Mouse (Mus musculus) left cerebral cortex, adult 2 months (tissue): ENCODE results near the gene Tmem176a. TPM values are rescaled to one million over a fixed set of nuclear protein-coding genes. Genes with fewer than 3 reads are reported as not detected.

Experiments used
- DNase-seq, 2 experiments: peaks; one replicate each; pipeline ENCODE4 v3.0.0; 2021 to 2022; ENCODE audit warnings: low spot score in 2 of 2, mixed read lengths in 1 of 2; ENCODE audit errors: extremely low spot score in 1 of 2
- H3K27ac ChIP-seq: fragments of 200-600 bp; 2 replicates; pipeline ENCODE4 v1.8.1; 2022
- H3K4me3 ChIP-seq: fragments of 200-600 bp; 2 replicates; pipeline ENCODE4 v1.8.1; 2022
- CTCF ChIP-seq: fragments of 200-600 bp; IDR thresholded peaks from 2 replicates; pipeline ENCODE4 v1.8.1; 2022; ENCODE audit warnings: antibody characterized with exemption, mild to moderate bottlenecking, moderate library complexity
- intact Hi-C: fragments of 180-260 bp; cut with DNase I; formaldehyde crosslinking; loops from one replicate; pipeline ENCODE4 v1.15.1; 2025
- total RNA-seq, 2 experiments: library from RNA; stranded (reverse); gene quantifications; 2 replicates each; pipeline ENCODE4 v1.2.3; 2021

Gene Tmem176a
- total RNA-seq, 2 experiments from 2014 or later, result 27.9 to 34.0 TPM

DNA sequence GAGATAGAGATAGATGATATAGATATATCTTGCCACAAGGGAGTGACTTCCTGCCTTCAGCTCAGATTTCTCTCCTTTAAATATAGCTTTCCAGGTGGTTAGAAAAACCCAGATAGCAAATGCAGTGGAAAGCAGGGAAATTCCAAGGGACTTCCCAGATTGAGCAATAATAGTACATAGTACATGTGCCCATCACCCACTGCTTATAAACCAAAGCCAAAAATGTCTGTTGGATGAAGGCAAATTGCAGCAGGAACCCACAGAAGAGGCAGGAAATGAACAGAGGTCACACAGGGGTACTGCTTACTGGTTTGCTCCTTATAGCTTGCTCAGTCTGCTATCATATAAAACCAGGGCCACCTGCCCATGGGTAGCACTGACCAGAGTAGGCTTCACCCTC lies 11.1 kb upstream of the Tmem176a start:
- H3K27ac ChIP-seq, result no peak overlapping the region
- no peak overlapping the region for H3K4me3 ChIP-seq
- intact Hi-C loops, result no loop called here
- TF ChIP-seq CTCF, result no peak
- DNase-seq, result no peak

DNA sequence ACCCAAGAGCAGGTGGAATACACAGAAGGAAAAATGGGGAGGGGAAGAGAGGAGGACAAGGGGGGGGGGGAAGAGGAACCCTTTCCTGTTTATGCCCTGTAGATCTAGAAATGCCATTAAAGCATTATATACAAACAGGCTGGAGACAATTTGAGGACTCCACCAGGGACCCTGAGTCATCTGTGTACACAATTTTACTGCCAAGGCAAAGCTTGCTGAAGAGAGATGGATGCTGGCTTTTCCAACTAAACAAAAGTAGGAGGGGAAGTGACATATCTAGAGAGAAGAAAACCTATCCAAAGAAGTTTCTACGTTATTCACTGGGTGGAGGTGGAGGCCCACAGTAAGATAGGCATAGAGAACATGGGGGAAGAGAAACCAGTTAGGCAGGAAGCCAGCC lies 10.5 kb upstream of the Tmem176a start:
- Histone ChIP-seq H3K27ac (no peak overlapping the region), H3K4me3 (no peak overlapping the region)
- TF ChIP-seq CTCF, result no peak
- intact Hi-C loops, result no loop called here
- no peak for DNase-seq

DNA sequence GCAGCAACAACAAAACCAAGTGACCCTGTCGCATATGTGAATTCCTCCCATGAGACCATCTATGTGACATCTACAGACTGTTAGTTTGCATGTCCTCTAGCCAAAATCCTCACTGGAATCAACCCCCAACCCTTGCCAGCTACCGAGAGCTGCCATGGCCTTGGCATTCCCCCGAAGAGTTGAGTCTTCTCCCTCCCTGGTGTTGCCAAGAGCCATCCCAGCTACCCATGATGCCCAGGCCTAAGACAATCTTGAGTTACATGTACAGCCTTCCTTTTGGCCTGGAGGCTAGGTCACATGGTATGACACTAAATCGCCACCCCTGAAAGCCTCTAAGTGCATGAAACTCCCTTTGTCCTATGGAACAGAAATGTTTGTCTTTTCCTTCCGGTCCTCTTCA lies 9.6 kb upstream of the Tmem176a start:
- TF ChIP-seq CTCF, result no peak
- Histone ChIP-seq H3K4me3 (no peak overlapping the region), H3K27ac (no peak overlapping the region)
- no peak for DNase-seq
- intact Hi-C loops, result no loop called here

DNA sequence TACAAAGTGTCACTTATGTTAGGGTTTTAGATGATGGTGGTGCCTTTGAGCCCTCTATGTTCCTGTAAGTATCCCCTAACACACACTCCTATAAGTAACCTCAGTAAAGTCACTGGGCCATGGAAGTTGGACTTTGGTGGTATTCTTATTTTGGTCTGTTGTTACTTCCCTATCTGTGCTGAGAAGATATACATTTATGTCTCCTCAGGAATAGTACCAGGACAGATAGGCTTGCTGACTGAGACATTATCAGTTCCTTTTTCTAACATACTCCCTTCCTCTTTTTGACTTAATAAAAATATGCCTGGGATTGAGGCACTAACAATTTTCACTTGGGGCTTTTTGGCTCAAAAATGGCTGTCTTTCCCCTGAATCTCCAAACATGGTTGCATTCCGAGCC lies 8.3 kb upstream of the Tmem176a start:
- TF ChIP-seq CTCF, result no peak
- no peak for DNase-seq
- intact Hi-C loops, result no loop called here
- H3K4me3 ChIP-seq, result no peak overlapping the region
- no peak overlapping the region for H3K27ac ChIP-seq

DNA sequence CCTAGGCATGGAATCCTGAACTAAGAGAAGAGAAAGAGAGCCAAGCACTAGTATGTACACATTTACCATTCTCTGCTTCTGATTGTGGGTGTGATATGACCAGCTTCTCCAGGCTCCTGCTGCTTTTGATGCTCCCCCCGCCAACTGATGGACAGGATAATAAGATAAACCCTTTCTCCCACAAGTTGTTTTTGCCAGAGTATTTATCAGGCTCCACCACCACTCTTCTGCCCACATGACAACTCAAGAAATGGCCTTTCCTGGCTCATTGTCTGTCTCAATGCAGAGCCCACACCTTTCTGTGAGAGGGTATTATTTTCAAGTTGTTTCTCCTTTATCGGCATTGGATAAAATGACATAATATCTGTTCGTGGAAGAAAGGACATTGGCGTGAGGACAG lies 7.2 kb upstream of the Tmem176a start:
- Histone ChIP-seq H3K4me3 (no peak overlapping the region), H3K27ac (no peak overlapping the region)
- no peak for TF ChIP-seq CTCF
- DNase-seq, result no peak
- intact Hi-C loops, result no loop called here

DNA sequence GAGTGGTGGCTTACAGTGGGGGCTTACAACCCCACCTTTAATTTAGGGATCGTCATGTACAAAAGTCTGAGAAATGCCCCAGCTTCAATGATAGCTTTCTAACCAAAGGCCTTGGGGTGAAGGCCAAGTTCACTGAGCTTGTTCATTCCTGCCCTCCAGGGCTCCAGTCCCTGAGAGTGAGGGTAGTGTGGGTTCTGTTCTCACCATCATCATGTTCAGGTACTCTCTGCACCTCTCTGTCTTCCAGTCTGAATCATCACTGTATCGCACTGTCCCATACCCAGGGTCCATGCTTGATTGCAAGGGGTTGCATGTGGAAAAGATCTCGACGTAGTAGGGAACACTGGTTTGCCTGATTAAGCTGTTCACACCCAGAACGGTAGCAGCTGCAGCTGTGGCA lies 5.5 kb upstream of the Tmem176a start:
- intact Hi-C loops, result no loop called here
- H3K4me3 ChIP-seq, result no peak overlapping the region
- no peak for TF ChIP-seq CTCF
- no peak for DNase-seq
- no peak overlapping the region for H3K27ac ChIP-seq

DNA sequence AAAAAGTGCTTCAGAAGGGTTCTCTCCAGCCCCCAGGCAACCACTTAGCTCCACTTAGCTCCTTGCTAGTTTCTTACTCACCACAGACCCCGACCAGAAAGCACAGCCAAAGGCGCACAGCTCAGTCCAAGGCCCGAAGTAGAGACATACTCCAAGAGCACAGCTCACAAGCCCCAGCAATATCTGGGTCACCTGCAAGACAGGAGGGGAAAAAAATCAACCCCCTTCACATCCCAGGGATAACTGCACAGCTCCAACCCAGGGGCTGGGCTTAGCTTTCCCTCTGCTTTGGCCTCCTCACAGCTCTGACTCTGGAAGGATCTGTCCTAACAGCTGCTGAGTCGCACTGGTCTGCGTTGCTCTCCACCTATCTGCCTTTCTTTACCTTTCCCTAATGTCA lies 4.6 kb upstream of the Tmem176a start:
- intact Hi-C loops, result no loop called here
- no peak overlapping the region for H3K27ac ChIP-seq
- no peak for TF ChIP-seq CTCF
- DNase-seq, result no peak
- no peak overlapping the region for H3K4me3 ChIP-seq

DNA sequence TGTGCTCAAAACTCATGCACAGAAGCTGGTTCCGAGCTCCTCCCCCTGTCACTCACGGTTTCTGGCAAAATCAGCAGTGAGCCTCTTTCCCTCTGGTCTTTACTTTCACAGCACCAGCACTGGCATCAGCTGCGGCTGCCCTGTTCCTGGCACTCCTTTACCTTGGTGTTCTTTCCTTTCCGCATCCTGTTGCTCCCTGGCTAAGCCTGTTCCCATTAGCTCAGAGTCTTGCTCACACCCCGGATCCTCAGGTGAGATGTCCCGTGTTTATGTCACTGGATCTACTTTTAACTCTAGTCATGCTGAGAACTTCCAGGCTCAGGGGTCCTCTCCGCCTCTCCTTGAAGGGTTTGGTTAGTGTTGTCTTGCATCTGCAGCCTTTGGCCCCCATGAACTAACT lies 3.2 kb upstream of the Tmem176a start:
- no peak for TF ChIP-seq CTCF
- intact Hi-C loops, result no loop called here
- H3K27ac ChIP-seq, result no peak overlapping the region

DNA sequence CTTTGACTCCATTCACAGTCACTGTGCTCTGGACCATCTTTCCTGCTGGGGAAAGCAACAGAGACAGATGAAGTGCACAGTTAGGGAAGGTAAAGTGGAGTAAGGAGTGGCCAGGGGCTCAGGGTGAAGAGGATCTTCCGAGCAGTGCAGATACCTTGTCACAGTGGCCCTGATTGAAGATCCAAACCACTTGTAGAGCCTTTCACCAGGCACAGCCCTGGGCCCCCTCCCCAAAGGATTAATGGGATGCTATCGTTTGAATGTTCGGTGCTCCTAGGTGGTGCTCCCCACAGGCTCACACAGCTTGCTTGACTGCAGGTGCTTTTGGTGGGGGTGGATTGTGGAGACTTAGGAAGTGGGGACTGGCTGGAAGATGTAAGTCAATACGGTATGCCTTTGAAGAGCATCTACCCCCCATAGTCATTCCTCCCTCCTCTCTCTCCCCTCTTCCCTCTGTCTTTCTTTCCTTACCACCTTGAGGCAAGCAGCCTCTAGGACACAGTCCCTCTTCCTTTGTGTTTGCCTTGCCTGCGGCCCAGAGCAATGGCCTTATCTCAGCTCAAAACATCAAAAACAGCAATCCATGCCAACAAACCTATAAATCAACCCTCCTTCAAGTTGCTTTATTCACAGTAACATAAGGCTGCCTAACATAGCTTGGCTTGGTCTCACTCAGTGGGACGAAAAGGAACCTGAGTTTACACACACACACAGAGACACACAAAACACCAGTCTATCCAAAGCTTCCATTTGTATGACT lies 2.2 kb upstream of the Tmem176a start:
- Histone ChIP-seq H3K4me3 (no peak overlapping the region), H3K27ac (no peak overlapping the region)
- intact Hi-C loops, result no loop called here
- no peak for TF ChIP-seq CTCF
- no peak for DNase-seq

More for the DNA sequence above, 3.2 kb upstream of the Tmem176a start:
- no peak overlapping the region for H3K4me3 ChIP-seq
- DNase-seq, result no peak

DNA sequence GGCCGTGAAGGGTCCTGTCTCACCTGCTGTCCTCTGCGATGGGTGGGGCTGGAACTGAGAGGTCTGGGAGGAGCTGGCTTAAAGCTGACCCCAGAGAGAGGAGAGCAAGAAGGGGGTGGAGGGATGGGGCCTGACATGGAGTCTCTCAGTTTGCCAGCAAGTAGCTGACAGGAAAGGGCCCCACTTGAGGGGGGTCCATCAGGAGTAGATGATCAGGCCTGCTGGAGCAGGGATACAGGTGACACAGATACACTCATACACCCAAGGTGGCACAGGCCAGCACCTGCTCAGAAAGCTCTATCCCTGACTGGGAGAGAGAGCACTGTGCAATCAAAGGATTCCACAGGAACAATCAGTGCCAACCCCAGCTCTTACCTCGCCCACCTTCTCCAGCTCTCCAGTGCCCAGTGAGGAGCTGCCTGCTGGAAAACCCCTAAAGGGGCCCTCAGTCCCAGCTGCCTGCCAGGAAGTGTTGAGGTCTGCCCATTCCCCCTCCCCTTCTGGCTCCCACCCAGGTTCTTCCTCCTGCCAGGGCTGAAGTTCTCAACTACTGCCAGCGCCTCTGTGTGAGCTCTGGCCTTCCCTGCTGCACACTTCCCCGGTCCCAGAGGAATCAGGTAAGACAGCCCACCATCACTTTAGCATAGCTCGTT lies 380 bp downstream of the Tmem176a start, which contains the start of gene Tmem176b:
TSS of gene Tmem176b (minus strand) at position 524 of the 653 bp plus-strand sequence.
- Histone ChIP-seq H3K4me3 (peak within 1 kb of the TSS; percentile 39), H3K27ac (peak within 1 kb of the TSS; percentile 77)
- intact Hi-C loops, result loop anchor here (1.0 kb wide), 1 partner anchor 11 kb away; no protein-coding TSS in a partner anchor
- no peak for TF ChIP-seq CTCF
- DNase-seq, result peak; percentile 68 to 78

DNA sequence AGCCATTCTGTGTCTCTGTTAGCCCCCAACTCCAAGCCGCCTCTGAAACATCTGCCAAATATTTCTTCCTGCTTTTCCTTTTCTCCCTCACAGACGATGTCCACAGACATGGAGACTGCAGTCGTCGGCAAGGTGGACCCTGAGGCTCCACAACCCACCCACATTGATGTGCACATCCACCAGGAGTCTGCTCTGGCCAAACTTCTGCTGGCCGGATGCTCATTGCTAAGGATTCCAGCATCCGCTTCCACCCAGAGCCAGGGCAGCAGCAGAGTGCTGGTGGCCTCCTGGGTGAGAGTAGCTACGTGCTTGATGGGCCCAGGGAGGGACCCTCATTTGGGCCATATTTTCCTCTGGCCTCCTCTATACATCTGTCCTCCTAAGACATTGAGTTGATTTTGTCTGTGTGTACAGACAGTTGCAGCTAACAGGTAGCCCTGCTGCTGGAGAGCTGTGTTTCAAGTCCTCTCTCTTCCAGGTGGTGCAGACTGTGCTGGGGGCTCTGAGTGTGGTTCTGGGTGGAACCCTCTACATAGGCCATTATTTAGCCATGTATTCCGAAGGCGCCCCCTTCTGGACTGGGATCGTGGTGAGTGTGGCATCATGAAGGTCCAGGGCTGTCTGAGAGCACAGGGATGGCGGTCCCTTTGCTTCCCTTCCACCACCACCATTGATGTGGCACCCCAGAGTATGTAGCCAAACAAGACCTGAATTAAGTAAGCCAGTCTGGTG lies 1.6 kb downstream of the Tmem176a start:
- no peak for DNase-seq
- Histone ChIP-seq H3K4me3 (peak overlapping the region; percentile 22; the same call in 1 of the 2 replicates), H3K27ac (no peak overlapping the region)
- intact Hi-C loops, result no loop called here
- TF ChIP-seq CTCF, result no peak; the same call in 1 of the 2 replicates

DNA sequence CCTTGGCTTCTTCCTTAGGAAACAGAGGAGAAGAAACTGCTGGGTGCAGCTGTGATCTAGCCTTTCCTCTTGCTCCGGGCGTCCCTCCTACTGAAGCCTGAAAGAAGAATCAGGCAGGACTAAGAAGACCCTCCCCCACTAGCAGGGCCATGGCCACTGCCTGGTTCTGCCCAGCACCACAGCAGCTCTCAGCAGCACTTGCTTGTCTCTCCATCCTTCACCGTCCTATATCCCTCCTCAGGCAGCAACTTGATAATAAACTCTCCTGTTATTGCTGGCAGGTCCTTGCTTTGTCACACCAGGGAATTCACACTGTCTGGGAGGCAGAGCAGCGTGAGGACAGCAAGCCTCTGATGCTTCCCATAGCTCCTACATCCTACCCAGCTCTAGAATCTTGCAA lies 4.4 kb downstream of the Tmem176a start:
- H3K4me3 ChIP-seq, result no peak overlapping the region
- no peak for DNase-seq
- TF ChIP-seq CTCF, result no peak
- no peak overlapping the region for H3K27ac ChIP-seq
- intact Hi-C loops, result no loop called here
